Mouse (Mus musculus): ENCODE results near the gene Frem1. TPM values are rescaled to one million over a fixed set of nuclear protein-coding genes. Genes with fewer than 3 reads are reported as not detected.

Frem1 gene
- polyA plus RNA-seq, 1 experiment from 2014 or later: 14.3 TPM

DNA sequence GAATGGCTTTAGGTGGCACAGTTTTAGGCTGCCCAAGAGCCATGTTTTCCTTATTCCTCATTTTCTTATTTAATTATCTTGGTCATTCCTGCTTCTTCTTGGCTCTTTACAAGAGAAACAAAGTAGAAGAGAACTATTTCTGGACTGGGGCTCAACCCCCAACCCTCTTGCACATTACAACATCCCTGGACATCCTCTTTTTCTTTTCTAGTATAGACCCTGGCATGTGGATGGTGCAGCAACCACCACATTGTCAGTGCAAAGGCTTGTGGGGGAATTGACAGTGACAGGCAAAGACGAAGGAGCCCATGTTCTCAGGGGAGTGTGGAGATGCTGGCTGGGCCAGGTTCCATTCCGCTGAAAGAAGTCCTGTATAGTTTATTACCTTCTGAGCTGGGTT lies 175.5 kb downstream of the Frem1 start:
- H3K4me1 ChIP-seq (ENCODE audit: insufficient read depth, low read depth, low read length): no peaks in the 10 kb centered on the region
- DNase-seq (ENCODE audit: low spot score): no peak
- WGBS: 94% methylated on average over 2 of the region's 2 CpGs

DNA sequence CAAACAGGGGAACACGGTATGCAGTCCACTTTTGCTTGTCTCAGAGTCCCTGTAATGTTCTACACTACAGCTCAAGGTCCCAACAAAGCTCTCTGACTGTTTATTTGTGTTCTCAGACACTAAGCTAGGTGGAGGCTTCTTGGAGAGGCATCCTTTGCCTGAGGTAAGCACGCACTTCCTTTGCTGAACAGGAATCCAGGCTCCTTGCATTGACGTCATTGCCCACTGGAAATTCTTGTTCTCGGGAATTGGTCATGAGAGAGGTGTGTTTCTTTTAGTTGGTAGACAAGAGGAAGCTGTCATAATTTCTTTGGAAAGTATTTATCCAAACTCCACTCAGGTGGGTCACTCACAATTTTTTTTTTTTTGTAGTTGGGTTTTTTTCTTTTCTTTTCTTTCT lies 176.6 kb downstream of the Frem1 start:
- WGBS: 36% methylated on average over 4 of the region's 4 CpGs
- no peak overlapping the region for H3K9ac ChIP-seq (replicated peaks; ENCODE audit: low read depth)
- peak; percentile 80 for DNase-seq (ENCODE audit: low spot score)

More for the DNA sequence above, 175.5 kb downstream of the Frem1 start:
- TF ChIP-seq EP300 (IDR thresholded peaks at IDR 0.05) (no peak), CTCF (IDR thresholded peaks at IDR 0.05) (no peak)
- Histone ChIP-seq H3K9ac (replicated peaks; ENCODE audit: low read depth) (no peak overlapping the region), H3K27ac (ENCODE audit: low read length) (no peak overlapping the region), H3K36me3 (ENCODE audit: insufficient read depth, low read length) (no peaks in the 10 kb centered on the region), H3K27me3 (replicated peaks; ENCODE audit: insufficient read depth, low read length) (no peaks in the 10 kb centered on the region), H3K4me2 (replicated peaks; ENCODE audit: low read depth, low read length) (no peak overlapping the region), H3K4me3 (ENCODE audit: low read depth, low read length) (no peak overlapping the region), H3K9me3 (ENCODE audit: low read length) (no peaks in the 10 kb centered on the region)
- ATAC-seq: no peak

DNA sequence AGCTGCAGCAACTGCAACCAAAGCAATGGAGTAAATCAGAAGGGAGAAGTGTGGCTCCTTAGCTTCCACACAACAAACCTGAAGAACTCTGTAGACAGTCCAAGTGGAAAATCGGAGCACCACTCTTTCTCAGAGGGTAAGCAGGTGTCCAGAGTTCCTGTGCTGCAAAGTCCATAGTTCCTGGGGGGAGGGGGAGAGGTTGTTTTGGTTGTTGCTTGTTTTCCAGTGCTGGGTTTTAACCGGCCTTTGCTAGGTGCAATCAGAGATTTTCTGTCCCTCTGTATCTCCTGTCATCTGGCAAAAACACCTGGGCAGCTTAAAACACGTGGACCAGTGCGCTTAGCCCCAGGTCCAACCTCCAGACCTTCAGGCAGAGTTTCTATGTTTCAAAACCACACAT lies 177.3 kb downstream of the Frem1 start:
- ATAC-seq: no peak
- H3K4me1 ChIP-seq (ENCODE audit: insufficient read depth, low read depth, low read length): no peaks in the 10 kb centered on the region
- peak overlapping the region; percentile 55 for H3K27ac ChIP-seq (ENCODE audit: low read length)
- H3K27me3 ChIP-seq (replicated peaks; ENCODE audit: insufficient read depth, low read length): no peaks in the 10 kb centered on the region
- WGBS: 68% methylated on average over 4 of the region's 4 CpGs
- H3K9ac ChIP-seq (replicated peaks; ENCODE audit: low read depth): no peak overlapping the region
- no peak for TF ChIP-seq CTCF (IDR thresholded peaks at IDR 0.05)
- no peak for TF ChIP-seq EP300 (IDR thresholded peaks at IDR 0.05)
- no peaks in the 10 kb centered on the region for H3K9me3 ChIP-seq (ENCODE audit: low read length)
- no peaks in the 10 kb centered on the region for H3K36me3 ChIP-seq (ENCODE audit: insufficient read depth, low read length)
- H3K4me3 ChIP-seq (ENCODE audit: low read depth, low read length): no peak overlapping the region
- DNase-seq (ENCODE audit: low spot score): no peak
- H3K4me2 ChIP-seq (replicated peaks; ENCODE audit: low read depth, low read length): no peak overlapping the region

More for the DNA sequence above, 176.6 kb downstream of the Frem1 start:
- TF ChIP-seq CTCF (IDR thresholded peaks at IDR 0.05) (no peak), EP300 (IDR thresholded peaks at IDR 0.05) (peak; percentile 90)
- peak; percentile 79 for ATAC-seq
- no peaks in the 10 kb centered on the region for H3K9me3 ChIP-seq (ENCODE audit: low read length)
- no peak overlapping the region for H3K4me3 ChIP-seq (ENCODE audit: low read depth, low read length)
- H3K4me1 ChIP-seq (ENCODE audit: insufficient read depth, low read depth, low read length): no peaks in the 10 kb centered on the region
- H3K27me3 ChIP-seq (replicated peaks; ENCODE audit: insufficient read depth, low read length): no peaks in the 10 kb centered on the region
- H3K36me3 ChIP-seq (ENCODE audit: insufficient read depth, low read length): no peaks in the 10 kb centered on the region
- H3K27ac ChIP-seq (ENCODE audit: low read length): 0 out of 2 replicates have a peak overlapping the region, but pooled peaks have one; percentile 11
- H3K4me2 ChIP-seq (replicated peaks; ENCODE audit: low read depth, low read length): no peak overlapping the region

DNA sequence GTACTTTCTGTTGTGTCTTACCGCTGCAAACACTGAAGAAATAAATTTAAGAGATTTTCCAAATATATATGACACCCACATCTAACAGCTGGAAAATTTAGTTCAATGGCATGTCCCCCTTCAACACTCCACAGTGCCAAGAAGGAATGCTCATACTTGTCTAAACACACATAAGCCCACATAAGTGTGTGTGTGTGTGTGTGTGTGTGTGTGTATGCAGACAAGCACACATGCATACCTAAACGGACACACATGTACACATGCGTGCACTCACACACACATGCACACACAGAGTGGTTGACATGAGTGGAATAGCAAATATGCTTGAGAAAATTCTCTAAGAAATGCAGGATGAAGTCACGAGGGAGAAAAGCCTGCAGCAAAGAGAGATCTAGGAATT lies 179.6 kb downstream of the Frem1 start:
- 39% methylated on average over 4 of the region's 4 CpGs for WGBS
- H3K9me3 ChIP-seq (ENCODE audit: low read length): no peaks in the 10 kb centered on the region
- DNase-seq (ENCODE audit: low spot score): no peak
- no peak overlapping the region for H3K9ac ChIP-seq (replicated peaks; ENCODE audit: low read depth)
- ATAC-seq: peak; percentile 55
- H3K36me3 ChIP-seq (ENCODE audit: insufficient read depth, low read length): no peaks in the 10 kb centered on the region
- no peaks in the 10 kb centered on the region for H3K27me3 ChIP-seq (replicated peaks; ENCODE audit: insufficient read depth, low read length)
- no peak overlapping the region for H3K27ac ChIP-seq (ENCODE audit: low read length)
- no peaks in the 10 kb centered on the region for H3K4me1 ChIP-seq (ENCODE audit: insufficient read depth, low read depth, low read length)
- H3K4me3 ChIP-seq (ENCODE audit: low read depth, low read length): no peak overlapping the region
- H3K4me2 ChIP-seq (replicated peaks; ENCODE audit: low read depth, low read length): no peak overlapping the region
- TF ChIP-seq EP300 (IDR thresholded peaks at IDR 0.05): no peak
- no peak for TF ChIP-seq CTCF (IDR thresholded peaks at IDR 0.05)

DNA sequence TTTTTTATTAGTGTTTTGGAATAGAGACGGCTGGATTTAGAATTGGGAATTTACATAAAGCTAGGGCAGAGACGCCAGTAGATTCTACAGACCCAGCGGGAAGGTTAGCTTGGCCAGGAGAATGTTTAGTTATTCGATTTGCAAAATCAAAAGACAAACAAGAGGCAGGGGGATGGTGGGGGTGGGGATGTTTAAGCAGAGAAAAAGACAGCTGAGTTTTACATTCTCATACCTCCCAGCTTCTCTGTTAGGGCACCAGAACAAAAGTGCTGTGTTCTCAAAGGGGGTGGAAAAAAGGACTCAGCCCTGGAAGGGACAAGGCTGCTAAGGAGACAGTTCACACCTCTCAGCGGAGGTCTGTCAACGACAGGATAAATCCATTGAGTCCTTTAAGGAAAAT lies 180.0 kb downstream of the Frem1 start:
- Histone ChIP-seq H3K27ac (ENCODE audit: low read length) (no peak overlapping the region), H3K36me3 (ENCODE audit: insufficient read depth, low read length) (no peaks in the 10 kb centered on the region), H3K27me3 (replicated peaks; ENCODE audit: insufficient read depth, low read length) (no peaks in the 10 kb centered on the region), H3K9ac (replicated peaks; ENCODE audit: low read depth) (no peak overlapping the region), H3K4me3 (ENCODE audit: low read depth, low read length) (no peak overlapping the region), H3K9me3 (ENCODE audit: low read length) (no peaks in the 10 kb centered on the region), H3K4me1 (ENCODE audit: insufficient read depth, low read depth, low read length) (no peaks in the 10 kb centered on the region), H3K4me2 (replicated peaks; ENCODE audit: low read depth, low read length) (no peak overlapping the region)
- TF ChIP-seq EP300 (IDR thresholded peaks at IDR 0.05): no peak
- no peak for TF ChIP-seq CTCF (IDR thresholded peaks at IDR 0.05)
- no peak for ATAC-seq
- 25% methylated on average over 6 of the region's 6 CpGs for whole genome bisulfite sequencing
- DNase-seq (ENCODE audit: low spot score): no peak

DNA sequence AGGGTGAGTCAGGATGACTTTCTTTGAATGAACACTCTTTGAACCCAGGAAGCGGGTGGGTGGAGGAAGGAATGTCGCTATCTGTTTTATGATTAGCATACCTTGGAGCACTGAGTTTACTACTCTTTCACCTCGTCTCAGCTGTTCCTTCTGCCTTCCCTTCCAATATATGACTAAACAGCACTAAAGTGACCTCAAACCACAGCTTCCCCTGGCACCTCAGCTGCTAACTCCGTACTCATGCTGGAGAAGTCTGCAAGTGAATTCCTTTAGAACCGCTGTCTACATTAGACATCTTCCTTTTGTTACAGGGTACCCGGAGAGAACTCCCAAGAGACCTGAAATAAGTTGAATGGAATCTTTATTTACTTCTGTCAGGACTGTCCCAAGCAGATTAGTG lies 181.2 kb downstream of the Frem1 start:
- DNase-seq (ENCODE audit: low spot score) (no peak), ATAC-seq (no peak)
- Histone ChIP-seq H3K4me2 (replicated peaks; ENCODE audit: low read depth, low read length) (no peak overlapping the region), H3K9ac (replicated peaks; ENCODE audit: low read depth) (no peak overlapping the region), H3K4me1 (ENCODE audit: insufficient read depth, low read depth, low read length) (no peaks in the 10 kb centered on the region), H3K36me3 (ENCODE audit: insufficient read depth, low read length) (no peaks in the 10 kb centered on the region), H3K27me3 (replicated peaks; ENCODE audit: insufficient read depth, low read length) (no peaks in the 10 kb centered on the region), H3K9me3 (ENCODE audit: low read length) (no peaks in the 10 kb centered on the region), H3K27ac (ENCODE audit: low read length) (no peak overlapping the region), H3K4me3 (ENCODE audit: low read depth, low read length) (no peak overlapping the region)
- 67% methylated on average over 6 of the region's 6 CpGs for WGBS
- TF ChIP-seq EP300 (IDR thresholded peaks at IDR 0.05) (no peak), CTCF (IDR thresholded peaks at IDR 0.05) (no peak)

All from lung, postnatal 0 days (tissue).